Mouse (Mus musculus) thymus, adult 2 months (tissue): ENCODE results near the gene Ust.

Source experiments
- CTCF ChIP-seq: fragments of 200-500 bp; IDR thresholded peaks from 2 replicates; pipeline ENCODE4 v1.5.1; 2012; ENCODE audit warnings: mild to moderate bottlenecking, control low read depth, low read length, moderate library complexity, borderline replicate concordance; ENCODE audit not compliant: control insufficient read depth, poor library complexity, insufficient read depth; ENCODE audit errors: extremely low read depth
- POLR2A ChIP-seq: fragments of 200-500 bp; IDR thresholded peaks from 2 replicates; pipeline ENCODE4 v1.6.1; 2012; ENCODE audit warnings: mild to moderate bottlenecking, low read length, control low read depth, moderate library complexity; ENCODE audit not compliant: control insufficient read depth, poor library complexity, insufficient read depth; ENCODE audit errors: extremely low read depth

- TF ChIP-seq POLR2A (no peak), CTCF (no peak)
Observed at GRCm38 (mm10) chr10:8250005-8250404, 268.6 kb downstream of the Ust start.
